Comparison of ENCODE assay signal across 27 mouse cellular contexts in the genomic region with DNA sequence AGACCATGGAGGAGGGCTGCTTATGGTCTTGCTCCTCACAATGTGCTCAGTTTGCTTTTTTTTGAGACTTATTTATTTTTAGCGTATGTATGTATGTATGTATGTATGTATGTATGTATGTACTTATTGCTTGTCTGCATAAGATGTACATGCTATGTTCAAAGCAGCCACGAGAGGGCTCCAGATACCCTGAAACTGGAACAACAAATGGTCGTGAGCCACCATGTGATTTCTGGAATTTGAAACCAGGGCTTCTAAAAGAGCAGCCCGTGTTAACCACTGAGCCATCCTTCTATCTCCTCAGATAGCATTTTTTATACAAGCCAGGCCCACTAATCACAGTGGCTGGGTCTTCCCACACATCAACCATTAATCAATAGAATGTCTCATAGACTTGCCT.
DNase-seq lines count a peak whose midpoint lies in the region; ATAC-seq and TF ChIP-seq lines count a peak whose summit lies in the region.
"Had no signal": no experiment of that assay in that cellular context is flagged by ENCODE, and none has a peak within 500 bp of the region (broad histone marks: within the 10 kb centered on the region; RNA-seq: fewer than 3 reads in every experiment).

No protein-coding gene starts in this region.

- TF ChIP-seq CTCF in E14TG2a.4 (conservative IDR thresholded peaks at IDR 0.05; ENCODE audit: low read length) = peak; percentile 19
- no peak for TF ChIP-seq CTCF in intestine, postnatal 0 days (IDR thresholded peaks at IDR 0.05; ENCODE audit: low read depth)

- H3K4me3 ChIP-seq in E14TG2a.4 (replicated peaks; ENCODE audit: low read length) = no peak overlapping the region
- no peak overlapping the region for H3K4me3 ChIP-seq in ES-E14 (ENCODE audit: insufficient read depth in 1 of 2, low read depth in 1 of 2, low read length in 2 of 2, poor library complexity in 1 of 2, severe bottlenecking in 1 of 2)
- no peak overlapping the region for H3K4me3 ChIP-seq in intestine, postnatal 0 days (ENCODE audit: low read depth, low read length)
- H3K4me3 ChIP-seq: embryonic facial prominence, embryonic 10.5 days; embryonic facial prominence, embryonic 12.5 days; forebrain, embryonic 13.5 days; forebrain, embryonic 15.5 days had no signal

- DNase-seq in 3T3-L1 (ENCODE audit: low read depth, low spot score) = peak; percentile 2
- DNase-seq in ES-E14 (ENCODE audit: low read depth, low spot score) = peak; percentile 3
- peak; percentile 73 for DNase-seq in R1 (ENCODE audit: low read depth, low spot score)
- no peak for DNase-seq in lung, postnatal 4 days
- DNase-seq in urinary bladder, postnatal 25 days (ENCODE audit: low spot score) = no peak
- no peak for DNase-seq in embryo, embryonic 9.5 days (ENCODE audit: extremely low spot score)
- DNase-seq: adrenal gland, adult 8-10 months; adrenal gland, postnatal 14 days; adrenal gland, postnatal 36 days; B cell, adult 2 months; cerebellum, adult 11-12 months; cerebellum, adult 2 months; cerebellum, adult 9-10 months; cerebellum, postnatal 10 days; cerebellum, postnatal 36 days; embryo, embryonic 11 days; forebrain, postnatal 0 days had no signal

- H3K9ac ChIP-seq in ES-E14 (ENCODE audit: insufficient read depth, low read depth, low read length, poor library complexity, severe bottlenecking) = no peak overlapping the region
- no peak overlapping the region for H3K9ac ChIP-seq in intestine, postnatal 0 days (ENCODE audit: low read depth, low read length)
- H3K9ac ChIP-seq: embryonic facial prominence, embryonic 12.5 days; forebrain, embryonic 13.5 days; forebrain, embryonic 15.5 days; forebrain, postnatal 0 days had no signal

- in situ Hi-C loops in ES-E14 (cut with MboI; ENCODE audit: low sequenced_read_pairs in 2 of 2, unreplicated experiment in 2 of 2) = no loop called here

- H3K27me3 ChIP-seq in E14TG2a.4 (ENCODE audit: insufficient read depth, low read length) = no peaks in the 10 kb centered on the region
- no peaks in the 10 kb centered on the region for H3K27me3 ChIP-seq in intestine, postnatal 0 days (replicated peaks; ENCODE audit: control insufficient read depth, insufficient read depth, low read length)
- H3K27me3 ChIP-seq: CH12.LX; embryonic facial prominence, embryonic 12.5 days; forebrain, embryonic 13.5 days; forebrain, embryonic 15.5 days; Patski had no signal

- no peak for ATAC-seq in intestine, postnatal 0 days
- ATAC-seq: activated CD4-positive, CD25-positive, alpha-beta regulatory T cell, adult 4 months; CD4-positive, CD25-positive, alpha-beta regulatory T cell, adult 4 months; forebrain, embryonic 13.5 days; forebrain, embryonic 15.5 days; forebrain, postnatal 0 days; Patski had no signal

- peaks cover 39% of the 10 kb centered on the region for H3K9me3 ChIP-seq in E14TG2a.4 (ENCODE audit: low read length)
- H3K9me3 ChIP-seq in ES-E14 (ENCODE audit: control insufficient read depth, insufficient read depth, low read depth, low read length) = no peaks in the 10 kb centered on the region
- 0 out of 2 replicates have a peak, but pooled peaks cover 2% of the 10 kb centered on the region for H3K9me3 ChIP-seq in intestine, postnatal 0 days (ENCODE audit: control insufficient read depth)

- no peak overlapping the region for H3K4me2 ChIP-seq in intestine, postnatal 0 days (replicated peaks; ENCODE audit: low read depth)
- H3K4me2 ChIP-seq: embryonic facial prominence, embryonic 12.5 days; forebrain, embryonic 13.5 days; forebrain, embryonic 15.5 days had no signal

- no peak overlapping the region for H3K27ac ChIP-seq in ES-E14 (ENCODE audit: insufficient read depth, low read depth, low read length, poor library complexity, severe bottlenecking)
- no peak overlapping the region for H3K27ac ChIP-seq in intestine, postnatal 0 days (ENCODE audit: low read depth, low read length)
- H3K27ac ChIP-seq: embryonic facial prominence, embryonic 10.5 days; embryonic facial prominence, embryonic 12.5 days; forebrain, embryonic 13.5 days; forebrain, embryonic 15.5 days had no signal

- no peaks in the 10 kb centered on the region for H3K36me3 ChIP-seq in E14TG2a.4 (ENCODE audit: insufficient read depth, low read length)
- no peaks in the 10 kb centered on the region for H3K36me3 ChIP-seq in ES-E14 (ENCODE audit: control insufficient read depth, insufficient read depth, low read length, poor library complexity, severe bottlenecking)
- no peaks in the 10 kb centered on the region for H3K36me3 ChIP-seq in intestine, postnatal 0 days (ENCODE audit: control insufficient read depth, insufficient read depth)
- H3K36me3 ChIP-seq: embryonic facial prominence, embryonic 10.5 days; embryonic facial prominence, embryonic 12.5 days; forebrain, embryonic 15.5 days had no signal

- WGBS in intestine, postnatal 0 days = 70% methylated on average over 4 of the region's 4 CpGs

- H3K4me1 ChIP-seq in E14TG2a.4 (replicated peaks; ENCODE audit: low read depth, low read length) (no peaks in the 10 kb centered on the region), ES-E14 (ENCODE audit: control insufficient read depth in 2 of 2, insufficient read depth in 2 of 2, low read length in 2 of 2, poor library complexity in 1 of 2) (no peaks in the 10 kb centered on the region)
- no peaks in the 10 kb centered on the region for H3K4me1 ChIP-seq in intestine, postnatal 0 days (replicated peaks; ENCODE audit: control insufficient read depth, insufficient read depth, low read length)
- H3K4me1 ChIP-seq: embryonic facial prominence, embryonic 10.5 days; embryonic facial prominence, embryonic 12.5 days; forebrain, embryonic 13.5 days; forebrain, embryonic 15.5 days had no signal

TF ChIP-seq in ES-E14, 5 proteins besides CTCF, POLR2A, EP300 and RAD21:
- TF ChIP-seq ZNF384 (IDR thresholded peaks at IDR 0.05; ENCODE audit: low read depth, low read length) = no peak
- 0 out of 2 replicates have a peak, but pooled peaks have one; percentile 20 for TF ChIP-seq ZC3H11A (IDR thresholded peaks at IDR 0.05; ENCODE audit: borderline replicate concordance, low read depth, low read length)
- TF ChIP-seq CHD2 (IDR thresholded peaks at IDR 0.05; ENCODE audit: low read depth, low read length) = no peak
- no peak for TF ChIP-seq HCFC1 (IDR thresholded peaks at IDR 0.05; ENCODE audit: borderline replicate concordance, insufficient read depth, low read length)

Comparison
In these comparisons a context has a peak if more than half of its experiments do, and no peak if none do; other contexts are left out.
1. DNase-seq: peak in 3T3-L1 (single experiment), ES-E14 (single experiment) and R1 (single experiment); none in lung, postnatal 4 days (0 of 2), urinary bladder, postnatal 25 days (single experiment) and embryo, embryonic 9.5 days (single experiment).